Mouse (Mus musculus): Measurements from ENCODE around the gene Otulinl. TPM values are rescaled to one million over a fixed set of nuclear protein-coding genes. Genes with fewer than 3 reads are reported as not detected.

Otulinl gene
- polyA plus RNA-seq, 1 experiment: 3.0 TPM

DNA sequence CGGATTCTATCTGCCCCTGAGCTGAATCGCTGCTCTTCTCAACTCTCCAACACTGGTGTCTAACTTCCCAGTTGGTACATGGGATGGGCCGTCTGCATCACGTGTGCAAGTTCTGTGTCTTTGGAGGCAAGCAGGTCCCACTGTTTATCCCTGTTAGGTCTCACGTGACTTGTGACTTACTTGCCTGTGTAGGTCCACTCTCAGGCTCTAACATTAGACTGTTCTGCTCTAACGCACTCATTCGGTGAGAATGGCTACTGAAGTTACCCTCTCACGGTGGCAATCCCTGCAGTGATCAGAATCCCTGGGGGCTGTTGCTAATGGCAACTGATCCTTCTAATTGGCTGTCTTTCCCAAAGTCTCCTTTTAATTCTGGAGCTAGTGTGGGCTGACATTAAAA, 9.1 kb downstream of the Otulinl start:
- no peak for TF ChIP-seq POLR2A (IDR thresholded peaks at IDR 0.05; ENCODE audit: low read depth, low read length)
- no peaks in the 10 kb centered on the region; the same call in 1 of the 2 replicates for H3K4me1 ChIP-seq (ENCODE audit: control insufficient read depth, insufficient read depth, insufficient read length, low read length)
- no peak overlapping the region for H3K4me3 ChIP-seq (ENCODE audit: low read depth, low read length)
- WGBS: 81% methylated on average over 8 of the region's 8 CpGs
- peak overlapping the region; percentile 26; the same call in 1 of the 2 replicates for H3K27ac ChIP-seq (ENCODE audit: insufficient read depth, low read depth, low read length)
- H3K27me3 ChIP-seq (ENCODE audit: control insufficient read depth, insufficient read depth, low read length): no peaks in the 10 kb centered on the region
- no peaks in the 10 kb centered on the region for H3K36me3 ChIP-seq (ENCODE audit: control insufficient read depth, insufficient read depth, low read length)

DNA sequence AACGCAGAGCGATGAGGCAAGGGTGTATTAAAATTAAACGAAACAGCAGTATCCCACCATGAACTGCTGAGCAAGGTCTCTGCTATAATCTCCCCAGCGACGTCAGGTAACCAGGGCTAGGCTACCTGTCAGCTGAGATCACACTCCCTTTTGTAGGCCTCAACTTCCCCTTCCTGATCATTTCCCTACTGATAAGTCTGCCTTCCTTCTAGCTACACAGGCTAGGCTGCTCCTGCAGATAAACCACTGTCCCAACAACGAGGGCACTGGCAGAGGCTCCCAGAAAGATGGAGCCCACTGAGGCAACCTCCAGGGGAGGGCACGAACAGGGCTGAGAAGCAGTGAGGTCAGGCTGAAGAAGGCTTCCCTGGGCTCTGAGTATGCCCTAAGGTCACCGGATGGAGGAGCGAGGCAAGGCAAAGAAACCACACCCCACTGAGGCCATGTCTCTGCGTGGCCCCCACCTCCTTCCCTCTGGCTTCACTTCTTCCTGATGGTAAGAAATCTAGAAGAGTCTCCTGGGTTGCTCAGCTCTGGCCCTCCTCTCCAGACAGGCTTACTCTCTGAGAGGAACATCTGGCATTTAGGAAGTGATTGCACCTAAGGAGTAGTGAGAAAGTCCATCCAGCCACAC, 9.7 kb downstream of the Otulinl start:
- Histone ChIP-seq H3K36me3 (ENCODE audit: control insufficient read depth, insufficient read depth, low read length) (no peaks in the 10 kb centered on the region), H3K4me3 (ENCODE audit: low read depth, low read length) (no peak overlapping the region), H3K27ac (ENCODE audit: insufficient read depth, low read depth, low read length) (peak overlapping the region; percentile 26), H3K4me1 (ENCODE audit: control insufficient read depth, insufficient read depth, insufficient read length, low read length) (no peaks in the 10 kb centered on the region; the same call in 1 of the 2 replicates), H3K27me3 (ENCODE audit: control insufficient read depth, insufficient read depth, low read length) (no peaks in the 10 kb centered on the region)
- 75% methylated on average over 10 of the region's 10 CpGs for WGBS
- no peak for TF ChIP-seq CTCF (IDR thresholded peaks at IDR 0.05; ENCODE audit: extremely low read depth, insufficient read length, insufficient replicate concordance, low read depth, low read length)
- no peak for TF ChIP-seq POLR2A (IDR thresholded peaks at IDR 0.05; ENCODE audit: low read depth, low read length)

DNA sequence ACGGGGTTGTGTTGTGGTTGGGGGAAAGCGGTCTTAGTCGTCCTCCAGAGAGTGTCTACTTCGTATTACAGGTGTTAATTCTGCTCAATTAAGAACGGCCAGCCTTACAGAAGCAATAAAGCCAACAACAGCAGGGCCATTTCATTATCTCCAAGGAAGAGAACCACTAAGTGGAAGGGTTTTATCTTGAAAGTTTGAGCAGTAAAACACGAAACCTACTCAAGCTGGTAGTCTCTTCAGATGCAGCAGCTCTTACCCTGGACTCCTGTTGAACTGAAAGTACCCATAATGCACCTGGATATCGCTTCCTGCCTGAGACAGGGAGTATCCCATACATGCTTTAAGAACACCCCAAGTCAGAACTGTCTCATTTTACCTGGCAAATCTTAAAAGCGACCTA, 10.7 kb downstream of the Otulinl start:
- Histone ChIP-seq H3K27me3 (ENCODE audit: control insufficient read depth, insufficient read depth, low read length) (no peaks in the 10 kb centered on the region), H3K36me3 (ENCODE audit: control insufficient read depth, insufficient read depth, low read length) (no peaks in the 10 kb centered on the region), H3K4me3 (ENCODE audit: low read depth, low read length) (no peak overlapping the region), H3K27ac (ENCODE audit: insufficient read depth, low read depth, low read length) (peak overlapping the region; percentile 76), H3K4me1 (ENCODE audit: control insufficient read depth, insufficient read depth, insufficient read length, low read length) (no peaks in the 10 kb centered on the region; the same call in 1 of the 2 replicates)
- WGBS: 60% methylated on average over 8 of the region's 8 CpGs
- TF ChIP-seq POLR2A (IDR thresholded peaks at IDR 0.05; ENCODE audit: low read depth, low read length) (no peak), CTCF (IDR thresholded peaks at IDR 0.05; ENCODE audit: extremely low read depth, insufficient read length, insufficient replicate concordance, low read depth, low read length) (no peak)

DNA sequence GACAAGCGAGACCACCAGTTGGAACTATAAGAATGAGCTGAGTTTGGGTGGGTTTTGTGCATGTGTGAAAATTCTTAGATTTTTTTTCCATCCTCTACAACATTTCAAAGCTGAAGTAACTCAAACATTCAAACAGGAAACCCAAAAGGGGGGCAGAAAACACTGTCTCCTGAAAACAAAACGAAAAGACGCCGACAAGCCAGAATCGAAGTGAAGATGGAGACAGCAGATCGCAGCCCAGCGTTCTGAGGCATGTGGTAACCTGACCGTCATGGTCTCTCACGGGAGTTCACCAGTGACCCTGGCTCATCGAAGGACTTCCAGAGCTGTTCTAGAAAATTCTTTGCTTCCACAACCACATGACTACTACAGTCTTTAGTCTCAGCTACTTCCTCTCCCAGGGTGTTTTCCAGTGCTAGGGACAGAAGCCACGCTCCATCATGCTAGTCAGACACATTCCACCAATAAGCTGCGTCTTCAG, 11.4 kb downstream of the Otulinl start:
- H3K4me1 ChIP-seq (ENCODE audit: control insufficient read depth, insufficient read depth, insufficient read length, low read length): peaks cover 5% of the 10 kb centered on the region; the same call in 1 of the 2 replicates
- peak overlapping the region; percentile 76 for H3K27ac ChIP-seq (ENCODE audit: insufficient read depth, low read depth, low read length)
- H3K4me3 ChIP-seq (ENCODE audit: low read depth, low read length): no peak overlapping the region

DNA sequence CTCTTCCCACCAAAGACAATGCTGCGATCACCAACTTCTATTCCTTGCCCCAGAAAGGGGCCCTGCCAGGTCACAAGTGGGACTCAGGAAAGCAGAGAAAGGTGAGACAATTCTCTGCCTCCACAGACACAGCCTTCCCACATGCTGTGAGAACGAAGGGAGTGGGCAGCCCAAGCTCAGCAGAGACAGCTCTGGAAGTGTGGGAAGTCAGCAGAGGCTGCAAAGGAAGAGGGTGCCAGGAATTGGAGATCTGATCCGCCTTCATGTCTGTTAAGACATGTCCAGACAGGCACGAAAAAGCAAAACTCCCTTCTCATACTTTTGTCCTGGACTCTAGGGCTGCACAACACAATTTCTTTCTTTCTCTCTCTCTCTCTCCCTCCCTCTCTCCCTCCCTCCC, 12.1 kb downstream of the Otulinl start:
- Histone ChIP-seq H3K27ac (ENCODE audit: insufficient read depth, low read depth, low read length) (no peak overlapping the region), H3K4me1 (ENCODE audit: control insufficient read depth, insufficient read depth, insufficient read length, low read length) (peaks cover 5% of the 10 kb centered on the region; the same call in 1 of the 2 replicates), H3K27me3 (ENCODE audit: control insufficient read depth, insufficient read depth, low read length) (no peaks in the 10 kb centered on the region), H3K4me3 (ENCODE audit: low read depth, low read length) (no peak overlapping the region), H3K36me3 (ENCODE audit: control insufficient read depth, insufficient read depth, low read length) (no peaks in the 10 kb centered on the region)
- WGBS: 77% methylated on average over 4 of the region's 4 CpGs
- no peak for TF ChIP-seq CTCF (IDR thresholded peaks at IDR 0.05; ENCODE audit: extremely low read depth, insufficient read length, insufficient replicate concordance, low read depth, low read length)
- no peak for TF ChIP-seq POLR2A (IDR thresholded peaks at IDR 0.05; ENCODE audit: low read depth, low read length)

More for the DNA sequence above, 11.4 kb downstream of the Otulinl start:
- Histone ChIP-seq H3K27me3 (ENCODE audit: control insufficient read depth, insufficient read depth, low read length) (no peaks in the 10 kb centered on the region), H3K36me3 (ENCODE audit: control insufficient read depth, insufficient read depth, low read length) (no peaks in the 10 kb centered on the region)
- TF ChIP-seq POLR2A (IDR thresholded peaks at IDR 0.05; ENCODE audit: low read depth, low read length) (no peak), CTCF (IDR thresholded peaks at IDR 0.05; ENCODE audit: extremely low read depth, insufficient read length, insufficient replicate concordance, low read depth, low read length) (no peak)
- WGBS: 73% methylated on average over 12 of the region's 12 CpGs

DNA sequence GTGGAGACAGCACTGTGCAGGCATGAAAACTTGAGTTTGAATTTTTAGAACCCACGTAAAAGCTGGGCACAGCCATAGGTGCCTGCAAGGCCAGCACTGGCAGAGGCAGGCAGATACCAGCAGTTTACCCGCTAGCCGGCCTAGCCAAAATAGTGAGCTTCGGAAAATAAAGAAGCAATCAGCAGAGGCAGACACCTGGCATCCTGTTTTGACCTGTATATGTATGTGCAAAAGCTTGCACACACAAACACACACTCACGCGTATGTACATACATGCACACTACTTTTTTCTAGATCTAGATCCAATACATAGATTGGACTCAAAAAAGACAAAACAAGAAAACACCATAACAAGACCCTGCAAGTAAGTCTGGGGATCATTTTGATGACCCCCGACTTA, 12.8 kb downstream of the Otulinl start:
- Histone ChIP-seq H3K27me3 (ENCODE audit: control insufficient read depth, insufficient read depth, low read length) (no peaks in the 10 kb centered on the region), H3K4me3 (ENCODE audit: low read depth, low read length) (no peak overlapping the region), H3K36me3 (ENCODE audit: control insufficient read depth, insufficient read depth, low read length) (no peaks in the 10 kb centered on the region), H3K4me1 (ENCODE audit: control insufficient read depth, insufficient read depth, insufficient read length, low read length) (peaks cover 5% of the 10 kb centered on the region; the same call in 1 of the 2 replicates), H3K27ac (ENCODE audit: insufficient read depth, low read depth, low read length) (no peak overlapping the region)
- TF ChIP-seq CTCF (IDR thresholded peaks at IDR 0.05; ENCODE audit: extremely low read depth, insufficient read length, insufficient replicate concordance, low read depth, low read length) (no peak), POLR2A (IDR thresholded peaks at IDR 0.05; ENCODE audit: low read depth, low read length) (no peak)
- 79% methylated on average over 7 of the region's 7 CpGs for WGBS

DNA sequence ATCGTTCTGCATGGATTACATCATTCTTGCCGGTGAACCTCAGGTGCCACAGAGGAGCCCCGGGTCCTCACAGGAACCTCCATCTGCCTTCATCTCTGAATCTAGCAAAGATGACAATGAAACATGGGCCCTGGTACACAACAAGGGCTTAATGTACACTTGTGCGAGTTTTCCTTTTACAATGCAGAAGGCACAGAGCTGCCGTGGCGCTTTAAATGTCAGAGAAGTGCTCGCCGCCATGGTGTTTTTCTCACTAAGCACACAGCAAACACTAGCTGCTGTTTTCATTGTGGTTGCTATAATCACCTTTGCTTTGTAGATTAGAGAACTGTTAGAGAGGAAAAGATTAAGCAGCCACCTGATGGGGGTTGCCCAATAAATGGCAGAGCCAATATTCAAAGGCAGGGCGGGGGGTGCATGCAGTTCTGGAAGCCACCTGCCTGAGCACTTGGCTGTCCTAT, 13.3 kb downstream of the Otulinl start:
- WGBS: 36% methylated on average over 9 of the region's 9 CpGs

More for the DNA sequence above, 13.3 kb downstream of the Otulinl start:
- no peak overlapping the region for H3K4me3 ChIP-seq (ENCODE audit: low read depth, low read length)
- no peaks in the 10 kb centered on the region for H3K27me3 ChIP-seq (ENCODE audit: control insufficient read depth, insufficient read depth, low read length)
- no peaks in the 10 kb centered on the region for H3K36me3 ChIP-seq (ENCODE audit: control insufficient read depth, insufficient read depth, low read length)
- TF ChIP-seq CTCF (IDR thresholded peaks at IDR 0.05; ENCODE audit: extremely low read depth, insufficient read length, insufficient replicate concordance, low read depth, low read length): no peak
- no peak for TF ChIP-seq POLR2A (IDR thresholded peaks at IDR 0.05; ENCODE audit: low read depth, low read length)
- peaks cover 5% of the 10 kb centered on the region; the same call in 1 of the 2 replicates for H3K4me1 ChIP-seq (ENCODE audit: control insufficient read depth, insufficient read depth, insufficient read length, low read length)
- no peak overlapping the region for H3K27ac ChIP-seq (ENCODE audit: insufficient read depth, low read depth, low read length)

Measured in small intestine, adult 2 months (tissue).